Mouse (Mus musculus): ENCODE data around the gene Grb10. TPM values are rescaled to one million over a fixed set of nuclear protein-coding genes. Genes with fewer than 3 reads are reported as not detected.
A peak's percentile ranks its signal among the peaks of the same experiment; 100 is the strongest.

Grb10 gene
- polyA plus RNA-seq, 1 experiment from 2014 or later: 74.6 TPM

DNA sequence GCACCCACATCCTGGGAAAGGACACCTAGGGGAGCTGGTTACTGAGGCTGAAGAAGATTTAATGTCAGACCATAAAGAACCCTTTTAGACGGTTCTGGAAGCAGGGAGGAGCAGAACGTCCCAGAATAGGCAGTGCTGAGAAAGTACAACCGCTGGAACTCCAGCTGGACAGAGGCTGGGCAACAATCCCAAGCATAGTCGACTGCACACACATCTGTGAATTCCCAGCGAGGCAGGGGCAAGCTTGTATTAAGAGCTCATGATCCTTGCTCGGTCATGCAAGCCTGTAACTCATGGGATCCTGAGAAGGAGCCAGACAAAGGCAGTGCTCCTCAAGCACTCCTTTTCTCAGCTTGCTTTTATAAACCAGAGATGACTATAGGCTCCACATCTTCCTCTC is 69.7 kb downstream of the Grb10 start:
- Histone ChIP-seq H3K27me3 (ENCODE audit: control insufficient read depth, insufficient read depth, low read depth, low read length) (no peaks in the 10 kb centered on the region), H3K4me3 (ENCODE audit: low read depth, low read length) (no peak overlapping the region), H3K9ac (ENCODE audit: low read depth, low read length) (no peak overlapping the region), H3K36me3 (ENCODE audit: control insufficient read depth, insufficient read depth, low read length) (no peaks in the 10 kb centered on the region), H3K27ac (ENCODE audit: low read length) (no peak overlapping the region), H3K4me2 (ENCODE audit: low read length) (no peak overlapping the region), H3K4me1 (ENCODE audit: control insufficient read depth, insufficient read depth, low read length) (peaks cover 3% of the 10 kb centered on the region; the same call in 1 of the 2 replicates), H3K9me3 (replicated peaks; ENCODE audit: control insufficient read depth, low read length, poor library complexity, severe bottlenecking) (peaks cover 2% of the 10 kb centered on the region; the same call in 1 of the 2 replicates)
- ATAC-seq: no peak
- 27% methylated on average over 6 of the region's 6 CpGs for WGBS

DNA sequence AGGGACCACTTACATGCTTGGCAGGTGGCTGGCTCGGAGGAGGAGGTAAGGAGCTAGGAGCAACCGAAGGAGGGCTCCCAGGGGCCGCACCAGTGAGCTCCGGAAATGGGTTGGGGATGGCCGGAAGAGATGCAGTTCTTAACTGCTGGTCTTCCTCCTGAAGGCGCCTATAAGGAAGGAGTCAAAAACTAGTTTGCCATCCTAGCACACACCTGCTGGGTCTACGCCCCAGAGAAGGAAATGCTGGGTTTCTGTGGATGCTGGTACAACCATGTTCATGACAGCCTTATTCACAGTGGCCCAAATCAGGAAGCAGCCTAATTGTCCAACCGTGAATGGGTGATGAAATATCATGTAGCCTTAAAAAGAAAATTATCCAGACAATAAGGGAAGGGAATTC is 71.0 kb downstream of the Grb10 start:
- peaks cover 2% of the 10 kb centered on the region; the same call in 1 of the 2 replicates for H3K9me3 ChIP-seq (replicated peaks; ENCODE audit: control insufficient read depth, low read length, poor library complexity, severe bottlenecking)
- H3K36me3 ChIP-seq (ENCODE audit: control insufficient read depth, insufficient read depth, low read length): no peaks in the 10 kb centered on the region
- ATAC-seq: no peak
- WGBS: 88% methylated on average over 8 of the region's 8 CpGs
- H3K9ac ChIP-seq (ENCODE audit: low read depth, low read length): no peak overlapping the region
- no peak overlapping the region for H3K4me3 ChIP-seq (ENCODE audit: low read depth, low read length)
- no peak overlapping the region for H3K4me2 ChIP-seq (ENCODE audit: low read length)
- H3K27me3 ChIP-seq (ENCODE audit: control insufficient read depth, insufficient read depth, low read depth, low read length): no peaks in the 10 kb centered on the region
- no peak overlapping the region for H3K27ac ChIP-seq (ENCODE audit: low read length)
- peaks cover 10% of the 10 kb centered on the region for H3K4me1 ChIP-seq (ENCODE audit: control insufficient read depth, insufficient read depth, low read length)

DNA sequence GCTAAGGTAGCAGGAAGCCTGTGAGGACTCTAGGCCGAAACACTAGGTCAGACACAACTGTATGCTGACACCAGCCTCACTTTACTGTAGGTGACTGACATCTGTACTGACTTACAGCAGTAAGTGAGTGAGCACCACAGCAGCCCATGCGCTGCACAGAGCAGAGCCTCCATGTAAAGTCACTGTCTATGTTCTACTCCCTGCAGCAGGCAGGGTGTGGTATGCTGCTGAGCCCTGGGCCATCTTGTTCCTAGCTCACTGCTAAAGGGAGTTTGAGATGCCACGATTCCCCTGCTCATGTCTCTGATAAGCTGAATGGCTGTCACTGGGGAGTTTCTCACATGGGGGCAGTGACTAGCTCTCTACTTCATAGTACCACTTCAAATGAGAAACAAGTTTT is 72.3 kb downstream of the Grb10 start:
- Histone ChIP-seq H3K4me1 (ENCODE audit: control insufficient read depth, insufficient read depth, low read length) (peaks cover 14% of the 10 kb centered on the region), H3K27ac (ENCODE audit: low read length) (no peak overlapping the region), H3K27me3 (ENCODE audit: control insufficient read depth, insufficient read depth, low read depth, low read length) (no peaks in the 10 kb centered on the region), H3K9me3 (replicated peaks; ENCODE audit: control insufficient read depth, low read length, poor library complexity, severe bottlenecking) (peaks cover under 1% of the 10 kb centered on the region; the same call in 1 of the 2 replicates), H3K4me3 (ENCODE audit: low read depth, low read length) (no peak overlapping the region), H3K4me2 (ENCODE audit: low read length) (no peak overlapping the region), H3K36me3 (ENCODE audit: control insufficient read depth, insufficient read depth, low read length) (no peaks in the 10 kb centered on the region), H3K9ac (ENCODE audit: low read depth, low read length) (no peak overlapping the region)
- 95% methylated on average over 3 of the region's 3 CpGs for WGBS
- ATAC-seq: no peak

DNA sequence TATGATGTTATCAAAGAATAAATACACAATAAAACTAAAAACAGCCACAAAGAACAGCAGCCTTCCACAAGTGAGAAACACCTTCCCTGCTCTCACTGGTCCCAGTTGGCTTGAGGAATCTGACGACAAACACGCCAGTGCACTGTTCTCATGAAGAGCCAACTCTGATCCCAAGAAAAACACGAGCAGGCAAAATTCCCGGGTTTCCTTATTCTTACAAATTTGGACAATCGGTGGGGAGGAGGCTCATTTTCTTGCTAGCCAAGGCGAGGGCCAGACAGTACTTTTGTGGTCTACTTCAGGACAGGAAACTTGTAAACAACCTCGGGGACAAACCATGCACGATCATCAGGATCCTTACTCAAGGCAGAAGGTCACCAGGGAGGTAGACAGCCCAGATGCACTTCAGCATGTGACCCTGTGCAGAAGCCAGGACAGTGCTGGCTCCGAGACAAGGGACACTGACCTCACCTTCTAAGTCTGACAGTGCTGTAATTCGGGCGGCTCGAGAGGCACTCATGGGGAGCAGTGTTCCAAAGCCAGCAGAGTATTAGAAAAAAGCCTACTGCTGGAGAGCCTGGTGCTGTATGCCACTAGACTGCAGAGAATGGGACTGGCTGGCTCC is 72.9 kb downstream of the Grb10 start:
- WGBS: 86% methylated on average over 12 of the region's 12 CpGs
- Histone ChIP-seq H3K27ac (ENCODE audit: low read length) (no peak overlapping the region), H3K4me3 (ENCODE audit: low read depth, low read length) (no peak overlapping the region), H3K36me3 (ENCODE audit: control insufficient read depth, insufficient read depth, low read length) (no peaks in the 10 kb centered on the region), H3K4me2 (ENCODE audit: low read length) (no peak overlapping the region), H3K27me3 (ENCODE audit: control insufficient read depth, insufficient read depth, low read depth, low read length) (no peaks in the 10 kb centered on the region), H3K9me3 (replicated peaks; ENCODE audit: control insufficient read depth, low read length, poor library complexity, severe bottlenecking) (no peaks in the 10 kb centered on the region), H3K4me1 (ENCODE audit: control insufficient read depth, insufficient read depth, low read length) (peaks cover 20% of the 10 kb centered on the region), H3K9ac (ENCODE audit: low read depth, low read length) (no peak overlapping the region)
- no peak for ATAC-seq

DNA sequence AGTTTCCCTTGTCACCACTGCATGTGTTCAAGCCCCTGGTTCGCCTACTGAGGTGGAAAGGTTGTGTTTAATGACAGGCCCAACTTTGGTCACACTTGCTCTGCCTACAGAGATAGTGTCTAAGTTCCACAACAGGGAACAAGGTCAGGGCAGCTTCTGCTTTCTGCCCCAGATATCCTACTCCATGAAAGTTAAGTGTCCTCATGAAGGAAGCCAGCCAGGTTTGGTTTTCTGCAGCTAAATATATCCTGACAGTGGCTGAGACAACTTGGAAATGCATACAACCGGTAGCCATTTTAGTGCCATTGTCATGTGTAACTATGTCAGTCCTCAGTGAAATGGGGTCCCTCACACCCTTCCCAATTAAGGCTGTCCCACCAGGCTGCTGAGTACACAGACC is 73.8 kb downstream of the Grb10 start:
- Histone ChIP-seq H3K27ac (ENCODE audit: low read length) (no peak overlapping the region), H3K4me3 (ENCODE audit: low read depth, low read length) (no peak overlapping the region), H3K4me2 (ENCODE audit: low read length) (no peak overlapping the region), H3K9me3 (replicated peaks; ENCODE audit: control insufficient read depth, low read length, poor library complexity, severe bottlenecking) (no peaks in the 10 kb centered on the region), H3K27me3 (ENCODE audit: control insufficient read depth, insufficient read depth, low read depth, low read length) (no peaks in the 10 kb centered on the region), H3K4me1 (ENCODE audit: control insufficient read depth, insufficient read depth, low read length) (peaks cover 24% of the 10 kb centered on the region), H3K36me3 (ENCODE audit: control insufficient read depth, insufficient read depth, low read length) (no peaks in the 10 kb centered on the region), H3K9ac (ENCODE audit: low read depth, low read length) (no peak overlapping the region)
- no peak for ATAC-seq
- WGBS: 96% methylated on average over 2 of the region's 2 CpGs

DNA sequence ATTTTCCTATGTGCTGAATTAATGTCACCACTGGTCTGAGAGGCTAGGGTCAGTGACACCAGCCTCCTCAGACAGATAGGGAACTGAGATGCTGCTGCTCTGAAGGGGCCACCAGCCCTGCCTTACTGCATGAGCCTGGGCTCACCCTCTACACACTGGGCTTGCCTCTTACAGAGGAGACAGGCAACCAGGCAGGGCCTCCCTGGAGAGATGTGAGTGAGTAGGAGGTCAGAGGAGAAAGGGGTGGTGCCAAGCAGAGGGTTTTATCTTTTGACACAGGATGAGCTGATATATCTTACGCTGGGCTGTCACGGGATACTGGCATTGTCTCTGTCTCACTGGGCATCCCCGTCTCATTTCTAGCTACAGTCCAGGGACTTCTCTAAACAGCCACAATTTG is 74.9 kb downstream of the Grb10 start:
- Histone ChIP-seq H3K27me3 (ENCODE audit: control insufficient read depth, insufficient read depth, low read depth, low read length) (no peaks in the 10 kb centered on the region), H3K9ac (ENCODE audit: low read depth, low read length) (no peak overlapping the region), H3K27ac (ENCODE audit: low read length) (no peak overlapping the region), H3K4me2 (ENCODE audit: low read length) (no peak overlapping the region), H3K36me3 (ENCODE audit: control insufficient read depth, insufficient read depth, low read length) (no peaks in the 10 kb centered on the region), H3K9me3 (replicated peaks; ENCODE audit: control insufficient read depth, low read length, poor library complexity, severe bottlenecking) (no peaks in the 10 kb centered on the region), H3K4me3 (ENCODE audit: low read depth, low read length) (no peak overlapping the region), H3K4me1 (ENCODE audit: control insufficient read depth, insufficient read depth, low read length) (peaks cover 23% of the 10 kb centered on the region)
- no peak for ATAC-seq
- WGBS: 64% methylated on average over 3 of the region's 3 CpGs

DNA sequence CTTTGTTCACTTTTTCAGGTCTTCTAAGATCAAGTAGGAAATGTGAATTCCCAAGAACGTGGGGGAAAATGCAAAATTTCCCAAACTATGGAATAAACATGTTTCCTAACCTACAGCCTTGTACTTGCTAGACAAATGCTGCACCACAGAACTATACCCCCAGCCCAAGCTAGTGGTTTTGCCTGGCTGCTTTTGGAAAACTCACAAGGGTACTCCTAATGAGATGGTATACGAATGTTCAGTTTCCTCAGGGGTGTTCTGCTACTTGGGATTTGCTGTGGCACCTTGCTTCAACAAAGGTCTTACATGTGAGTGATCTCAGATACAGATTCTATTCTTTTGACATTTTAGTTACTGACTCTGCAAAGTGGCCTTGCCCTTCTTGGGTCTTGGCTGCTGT is 75.4 kb downstream of the Grb10 start:
- Histone ChIP-seq H3K27me3 (ENCODE audit: control insufficient read depth, insufficient read depth, low read depth, low read length) (no peaks in the 10 kb centered on the region), H3K36me3 (ENCODE audit: control insufficient read depth, insufficient read depth, low read length) (no peaks in the 10 kb centered on the region), H3K9ac (ENCODE audit: low read depth, low read length) (no peak overlapping the region), H3K4me2 (ENCODE audit: low read length) (no peak overlapping the region), H3K4me3 (ENCODE audit: low read depth, low read length) (no peak overlapping the region), H3K27ac (ENCODE audit: low read length) (no peak overlapping the region; the same call in 1 of the 2 replicates), H3K4me1 (ENCODE audit: control insufficient read depth, insufficient read depth, low read length) (peaks cover 20% of the 10 kb centered on the region), H3K9me3 (replicated peaks; ENCODE audit: control insufficient read depth, low read length, poor library complexity, severe bottlenecking) (no peaks in the 10 kb centered on the region)
- ATAC-seq: no peak
- 71% methylated on average over 2 of the region's 2 CpGs for WGBS

DNA sequence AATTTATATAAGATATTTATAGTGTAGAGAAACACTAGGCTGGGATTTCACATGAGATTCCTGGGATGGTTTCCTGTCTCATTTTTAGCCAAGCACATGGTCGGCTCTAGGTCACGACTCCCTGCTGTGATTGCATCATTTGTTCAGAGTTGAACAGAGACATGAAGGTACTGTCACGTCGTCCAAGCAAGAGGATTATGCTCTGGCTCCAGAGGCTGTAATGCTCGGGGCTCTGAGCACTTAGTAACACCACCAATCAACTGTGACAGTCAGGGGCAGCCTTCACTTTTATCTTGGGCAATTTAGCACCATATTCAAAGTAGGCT is 75.9 kb downstream of the Grb10 start:
- Histone ChIP-seq H3K4me1 (ENCODE audit: control insufficient read depth, insufficient read depth, low read length) (peaks cover 20% of the 10 kb centered on the region), H3K27ac (ENCODE audit: low read length) (no peak overlapping the region), H3K27me3 (ENCODE audit: control insufficient read depth, insufficient read depth, low read depth, low read length) (no peaks in the 10 kb centered on the region), H3K9ac (ENCODE audit: low read depth, low read length) (no peak overlapping the region), H3K36me3 (ENCODE audit: control insufficient read depth, insufficient read depth, low read length) (no peaks in the 10 kb centered on the region), H3K4me3 (ENCODE audit: low read depth, low read length) (no peak overlapping the region), H3K9me3 (replicated peaks; ENCODE audit: control insufficient read depth, low read length, poor library complexity, severe bottlenecking) (no peaks in the 10 kb centered on the region), H3K4me2 (ENCODE audit: low read length) (no peak overlapping the region)
- ATAC-seq: no peak
- 11% methylated on average over 5 of the region's 5 CpGs for WGBS

DNA sequence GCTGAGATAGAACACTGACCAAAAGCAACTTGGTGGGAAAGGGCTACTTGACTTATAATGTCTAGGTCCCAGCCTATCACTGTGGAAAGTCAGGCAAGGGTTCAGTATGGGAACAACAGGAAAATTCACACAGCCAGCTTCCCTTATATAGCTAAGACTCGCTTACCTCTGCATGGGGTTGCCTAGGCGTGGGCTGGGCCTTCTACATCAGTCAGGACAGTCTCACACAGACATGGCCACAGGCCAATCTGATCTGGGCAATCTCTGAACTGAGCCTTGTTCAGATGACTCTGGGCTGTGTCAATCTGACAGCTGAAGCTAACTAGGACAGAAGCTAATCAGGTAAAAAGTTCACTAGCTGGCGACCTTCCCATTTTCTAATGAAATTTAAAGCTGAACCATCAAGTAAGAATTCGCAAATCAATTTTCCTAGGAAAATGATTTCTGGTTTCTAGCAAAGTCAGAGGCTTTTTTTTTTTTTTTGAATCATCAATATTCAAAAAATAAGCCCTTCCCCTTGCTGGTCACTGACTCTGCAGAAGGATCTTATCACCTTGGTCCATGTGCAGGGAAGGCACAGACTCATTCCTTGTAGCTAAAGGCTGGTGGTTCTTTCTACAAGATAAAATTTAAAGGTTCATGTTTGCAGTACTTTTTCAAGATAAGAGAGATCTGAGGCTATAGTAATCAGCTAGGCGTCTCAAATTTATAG is 76.4 kb downstream of the Grb10 start:
- Histone ChIP-seq H3K9ac (ENCODE audit: low read depth, low read length) (no peak overlapping the region), H3K4me1 (ENCODE audit: control insufficient read depth, insufficient read depth, low read length) (peaks cover 20% of the 10 kb centered on the region), H3K27me3 (ENCODE audit: control insufficient read depth, insufficient read depth, low read depth, low read length) (no peaks in the 10 kb centered on the region), H3K36me3 (ENCODE audit: control insufficient read depth, insufficient read depth, low read length) (no peaks in the 10 kb centered on the region), H3K4me2 (ENCODE audit: low read length) (no peak overlapping the region), H3K27ac (ENCODE audit: low read length) (no peak overlapping the region), H3K9me3 (replicated peaks; ENCODE audit: control insufficient read depth, low read length, poor library complexity, severe bottlenecking) (no peaks in the 10 kb centered on the region), H3K4me3 (ENCODE audit: low read depth, low read length) (no peak overlapping the region)
- WGBS: 68% methylated on average over 5 of the region's 5 CpGs
- ATAC-seq: 0 out of 2 replicates have a peak, but pooled peaks have one; percentile 33

Measured in midbrain, embryonic 16.5 days (tissue).